13 mouse cellular contexts compared by ENCODE assay signal in genomic region chr10:67372569-67373161, GRCm38 (mm10).
DNase-seq lines count a peak whose midpoint lies in the region; ATAC-seq and TF ChIP-seq lines count a peak whose summit lies in the region.
"Had no signal": no experiment of that assay in that cellular context is flagged by ENCODE, and none has a peak within 500 bp of the region (broad histone marks: within the 10 kb centered on the region; RNA-seq: fewer than 3 reads in every experiment).

No protein-coding gene starts in this region.

- peaks cover 14% of the 10 kb centered on the region for H3K4me1 ChIP-seq in forebrain, embryonic 10.5 days
- H3K4me1 ChIP-seq in forebrain, embryonic 15.5 days: no peaks in the 10 kb centered on the region
- no peaks in the 10 kb centered on the region for H3K4me1 ChIP-seq in intestine, embryonic 15.5 days (replicated peaks)
- H3K4me1 ChIP-seq in intestine, postnatal 0 days (replicated peaks; ENCODE audit: control insufficient read depth, insufficient read depth, low read length): no peaks in the 10 kb centered on the region
- H3K4me1 ChIP-seq in kidney, postnatal 0 days (replicated peaks; ENCODE audit: insufficient read depth, low read length): no peaks in the 10 kb centered on the region
- H3K4me1 ChIP-seq in liver, embryonic 12.5 days: no peaks in the 10 kb centered on the region

- no peak overlapping the region for H3K4me3 ChIP-seq in forebrain, embryonic 10.5 days
- no peak overlapping the region for H3K4me3 ChIP-seq in forebrain, embryonic 15.5 days
- H3K4me3 ChIP-seq in intestine, embryonic 15.5 days (replicated peaks): no peak overlapping the region
- H3K4me3 ChIP-seq in intestine, postnatal 0 days (ENCODE audit: low read depth, low read length): no peak overlapping the region
- no peak overlapping the region for H3K4me3 ChIP-seq in kidney, postnatal 0 days (replicated peaks; ENCODE audit: low read depth, low read length)
- H3K4me3 ChIP-seq in liver, embryonic 12.5 days: no peak overlapping the region
- H3K4me3 ChIP-seq: neural tube, embryonic 15.5 days had no signal

- no peak for TF ChIP-seq CTCF in intestine, postnatal 0 days (IDR thresholded peaks at IDR 0.05; ENCODE audit: low read depth)
- TF ChIP-seq CTCF in kidney, postnatal 0 days (IDR thresholded peaks at IDR 0.05; ENCODE audit: low read depth): no peak

- no peaks in the 10 kb centered on the region for H3K36me3 ChIP-seq in forebrain, embryonic 10.5 days (replicated peaks)
- no peaks in the 10 kb centered on the region for H3K36me3 ChIP-seq in forebrain, embryonic 15.5 days
- H3K36me3 ChIP-seq in intestine, embryonic 15.5 days: no peaks in the 10 kb centered on the region
- H3K36me3 ChIP-seq in intestine, postnatal 0 days (ENCODE audit: control insufficient read depth, insufficient read depth): no peaks in the 10 kb centered on the region
- no peaks in the 10 kb centered on the region for H3K36me3 ChIP-seq in kidney, postnatal 0 days (ENCODE audit: insufficient read depth, low read length)
- H3K36me3 ChIP-seq in liver, embryonic 12.5 days: no peaks in the 10 kb centered on the region
- H3K36me3 ChIP-seq: neural tube, embryonic 15.5 days had no signal

- no peak for ATAC-seq in forebrain, embryonic 15.5 days (replicated peaks)
- no peak for ATAC-seq in intestine, embryonic 15.5 days
- ATAC-seq in intestine, postnatal 0 days: no peak
- 0 out of 2 replicates have a peak, but pooled peaks have one; percentile 33 for ATAC-seq in kidney, postnatal 0 days (replicated peaks; ENCODE audit: low FRiP score, low read depth)
- no peak for ATAC-seq in liver, embryonic 12.5 days

- H3K9me3 ChIP-seq in forebrain, embryonic 10.5 days: no peaks in the 10 kb centered on the region
- no peaks in the 10 kb centered on the region for H3K9me3 ChIP-seq in forebrain, embryonic 15.5 days
- H3K9me3 ChIP-seq in intestine, embryonic 15.5 days: no peaks in the 10 kb centered on the region
- no peaks in the 10 kb centered on the region for H3K9me3 ChIP-seq in intestine, postnatal 0 days (ENCODE audit: control insufficient read depth)
- H3K9me3 ChIP-seq in kidney, postnatal 0 days (replicated peaks; ENCODE audit: low read length): no peaks in the 10 kb centered on the region
- no peaks in the 10 kb centered on the region for H3K9me3 ChIP-seq in liver, embryonic 12.5 days (replicated peaks)
- H3K9me3 ChIP-seq: neural tube, embryonic 15.5 days had no signal

- DNase-seq in forebrain, embryonic 10.5 days (ENCODE audit: extremely low spot score, low spot score): no peak
- DNase-seq in embryo, embryonic 10.5 days (ENCODE audit: low spot score): peak; percentile 23
- peak; percentile 52 for DNase-seq in kidney, postnatal 0 days (ENCODE audit: low spot score)
- no peak for DNase-seq in layer of hippocampus, adult 9-10 months (ENCODE audit: low spot score)
- DNase-seq: adrenal gland, postnatal 10 days; cerebellum, postnatal 25 days; gastrocnemius, postnatal 36 days had no signal

- H3K4me2 ChIP-seq in forebrain, embryonic 15.5 days (replicated peaks): no peak overlapping the region
- 0 out of 2 replicates have a peak overlapping the region, but pooled peaks have one; percentile 5 for H3K4me2 ChIP-seq in intestine, embryonic 15.5 days (replicated peaks)
- H3K4me2 ChIP-seq in intestine, postnatal 0 days (replicated peaks; ENCODE audit: low read depth): no peak overlapping the region
- no peak overlapping the region for H3K4me2 ChIP-seq in kidney, postnatal 0 days (ENCODE audit: low read length)
- no peak overlapping the region for H3K4me2 ChIP-seq in liver, embryonic 12.5 days
- H3K4me2 ChIP-seq: neural tube, embryonic 15.5 days had no signal

- H3K27me3 ChIP-seq in forebrain, embryonic 10.5 days (ENCODE audit: poor library complexity, severe bottlenecking): no peaks in the 10 kb centered on the region
- no peaks in the 10 kb centered on the region for H3K27me3 ChIP-seq in forebrain, embryonic 15.5 days
- H3K27me3 ChIP-seq in intestine, embryonic 15.5 days (replicated peaks): no peaks in the 10 kb centered on the region
- H3K27me3 ChIP-seq in intestine, postnatal 0 days (replicated peaks; ENCODE audit: control insufficient read depth, insufficient read depth, low read length): no peaks in the 10 kb centered on the region
- H3K27me3 ChIP-seq in kidney, postnatal 0 days (ENCODE audit: insufficient read depth, low read length): no peaks in the 10 kb centered on the region
- H3K27me3 ChIP-seq in liver, embryonic 12.5 days (replicated peaks): no peaks in the 10 kb centered on the region
- H3K27me3 ChIP-seq: neural tube, embryonic 15.5 days had no signal

- H3K27ac ChIP-seq in forebrain, embryonic 10.5 days: 0 out of 2 replicates have a peak overlapping the region, but pooled peaks have one; percentile 30
- H3K27ac ChIP-seq in forebrain, embryonic 15.5 days (replicated peaks): no peak overlapping the region
- H3K27ac ChIP-seq in intestine, embryonic 15.5 days: no peak overlapping the region
- H3K27ac ChIP-seq in intestine, postnatal 0 days (ENCODE audit: low read depth, low read length): no peak overlapping the region
- no peak overlapping the region; the same call in 1 of the 2 replicates for H3K27ac ChIP-seq in kidney, postnatal 0 days
- no peak overlapping the region for H3K27ac ChIP-seq in liver, embryonic 12.5 days
- H3K27ac ChIP-seq: macrophage; neural tube, embryonic 15.5 days had no signal

- no peak overlapping the region for H3K9ac ChIP-seq in forebrain, embryonic 15.5 days (replicated peaks)
- no peak overlapping the region for H3K9ac ChIP-seq in intestine, embryonic 15.5 days
- H3K9ac ChIP-seq in intestine, postnatal 0 days (ENCODE audit: low read depth, low read length): no peak overlapping the region
- no peak overlapping the region for H3K9ac ChIP-seq in kidney, postnatal 0 days (ENCODE audit: low read depth, low read length)
- no peak overlapping the region for H3K9ac ChIP-seq in liver, embryonic 12.5 days
- H3K9ac ChIP-seq: neural tube, embryonic 15.5 days had no signal

- 58% methylated on average over 13 of the region's 13 CpGs for WGBS in forebrain, embryonic 10.5 days
- WGBS in forebrain, embryonic 15.5 days: 30% methylated on average over 13 of the region's 13 CpGs
- whole genome bisulfite sequencing in intestine, embryonic 15.5 days: 11% methylated on average over 13 of the region's 13 CpGs
- WGBS in intestine, postnatal 0 days: 10% methylated on average over 13 of the region's 13 CpGs
- 31% methylated on average over 13 of the region's 13 CpGs for WGBS in kidney, postnatal 0 days
- WGBS in liver, embryonic 12.5 days (ENCODE audit: insufficient replicate concordance): 54% methylated on average over 13 of the region's 13 CpGs

Comparison
In these comparisons a context has a peak if more than half of its experiments do, and no peak if none do; other contexts are left out.
1. DNase-seq: peak in embryo, embryonic 10.5 days (single experiment) and kidney, postnatal 0 days (single experiment); none in forebrain, embryonic 10.5 days (single experiment) and layer of hippocampus, adult 9-10 months (single experiment).